Mouse (Mus musculus) thymus, adult 2 months (tissue): ENCODE measurements around the gene Duoxa2. TPM values are rescaled to one million over a fixed set of nuclear protein-coding genes. Genes with fewer than 3 reads are reported as not detected.

Experiments used
- DNase-seq: peaks from one replicate; pipeline ENCODE4 v3.0.0; 2021
- H3K27ac ChIP-seq: fragments of 200-500 bp; 2 replicates; pipeline ENCODE4 v1.5.1; 2012; ENCODE audit warnings: low read length, control low read depth; ENCODE audit not compliant: control insufficient read depth, insufficient read depth
- H3K27me3 ChIP-seq: fragments of 200-500 bp; 2 replicates; pipeline ENCODE4 v1.6.1; 2012; ENCODE audit warnings: mild to moderate bottlenecking, low read length, moderate library complexity, mixed read lengths; ENCODE audit not compliant: control insufficient read depth, insufficient read depth
- H3K36me3 ChIP-seq: fragments of 200-500 bp; 2 replicates; pipeline ENCODE4 v1.6.1; 2012; ENCODE audit warnings: mild to moderate bottlenecking, low read length, moderate library complexity; ENCODE audit not compliant: control insufficient read depth, insufficient read depth
- H3K4me1 ChIP-seq: fragments of 200-500 bp; replicated peaks from 2 replicates; pipeline ENCODE4 v1.6.1; 2012; ENCODE audit warnings: low read length; ENCODE audit not compliant: control insufficient read depth, insufficient read depth
- H3K4me3 ChIP-seq: fragments of 200-500 bp; 2 replicates; pipeline ENCODE4 v1.5.1; 2012; ENCODE audit warnings: mild to moderate bottlenecking, low read length, control low read depth, moderate library complexity; ENCODE audit not compliant: control insufficient read depth, insufficient read depth
- CTCF ChIP-seq: fragments of 200-500 bp; IDR thresholded peaks from 2 replicates; pipeline ENCODE4 v1.5.1; 2012; ENCODE audit warnings: mild to moderate bottlenecking, control low read depth, low read length, moderate library complexity, borderline replicate concordance; ENCODE audit not compliant: control insufficient read depth, poor library complexity, insufficient read depth; ENCODE audit errors: extremely low read depth
- POLR2A ChIP-seq: fragments of 200-500 bp; IDR thresholded peaks from 2 replicates; pipeline ENCODE4 v1.6.1; 2012; ENCODE audit warnings: mild to moderate bottlenecking, low read length, control low read depth, moderate library complexity; ENCODE audit not compliant: control insufficient read depth, poor library complexity, insufficient read depth; ENCODE audit errors: extremely low read depth
- WGBS: fragments of 180-500 bp; shearing (Covaris S2); methylation state at CpG from one replicate; pipeline ENCODE4 v1.1.7; 2018; 5-methylcytosine and 5-hydroxymethylcytosine counted together
- polyA plus RNA-seq: library from polyadenylated mRNA; depleted of rRNA; stranded (reverse); fragments of >200 nt; gene quantifications from 2 replicates; pipeline ENCODE4 v1.2.3, GENCODE M21; 2012; rRNA removed

The Duoxa2 gene
- polyA plus RNA-seq, 1 experiment, result 0.27 TPM

GRCm38 (mm10) chr2:122348531-122349131 is 49.9 kb downstream of the Duoxa2 start:
- Histone ChIP-seq H3K4me1 (peaks cover 10% of the 10 kb centered on the region), H3K27ac (no peak overlapping the region), H3K4me3 (peak overlapping the region; percentile 72), H3K36me3 (no peaks in the 10 kb centered on the region), H3K27me3 (no peaks in the 10 kb centered on the region)
- TF ChIP-seq POLR2A, result 0 out of 2 replicates have a peak, but pooled peaks have one; percentile 61
- peak; percentile 98 for TF ChIP-seq CTCF
- DNase-seq, result peak; percentile 89
- under 1% methylated on average over 62 of the region's 63 CpGs for WGBS

- peaks cover 10% of the 10 kb centered on the region for H3K4me1 ChIP-seq
- peak overlapping the region; percentile 72 for H3K4me3 ChIP-seq
- H3K36me3 ChIP-seq, result no peaks in the 10 kb centered on the region
- no peak for TF ChIP-seq CTCF
- no peak for TF ChIP-seq POLR2A
- no peak overlapping the region for H3K27ac ChIP-seq
- peak; percentile 18 for DNase-seq
- H3K27me3 ChIP-seq, result no peaks in the 10 kb centered on the region
- 45% methylated on average over 14 of the region's 14 CpGs for WGBS
These were observed 50.6 kb downstream of the Duoxa2 start for GRCm38 (mm10) chr2:122349136-122349785.

GRCm38 (mm10) chr2:122351156-122351930 is 52.6 kb downstream of the Duoxa2 start:
- H3K27me3 ChIP-seq, result no peaks in the 10 kb centered on the region
- TF ChIP-seq POLR2A (no peak), CTCF (no peak)
- WGBS, result 86% methylated on average over 5 of the region's 5 CpGs
- H3K36me3 ChIP-seq, result no peaks in the 10 kb centered on the region
- peaks cover 25% of the 10 kb centered on the region for H3K4me1 ChIP-seq
- H3K4me3 ChIP-seq, result no peak overlapping the region
- H3K27ac ChIP-seq, result no peak overlapping the region
- no peak for DNase-seq

- WGBS, result 98% methylated on average over 4 of the region's 4 CpGs
These were observed 53.2 kb downstream of the Duoxa2 start for GRCm38 (mm10) chr2:122351931-122352329.

More at GRCm38 (mm10) chr2:122351931-122352329, 53.2 kb downstream of the Duoxa2 start:
- no peak overlapping the region for H3K4me3 ChIP-seq
- peaks cover 3% of the 10 kb centered on the region; the same call in 1 of the 2 replicates for H3K36me3 ChIP-seq
- no peak for DNase-seq
- H3K27ac ChIP-seq, result no peak overlapping the region
- no peak for TF ChIP-seq POLR2A
- no peak for TF ChIP-seq CTCF
- H3K27me3 ChIP-seq, result no peaks in the 10 kb centered on the region
- H3K4me1 ChIP-seq, result peaks cover 29% of the 10 kb centered on the region

Other genes starting within 250 kb of the Duoxa2 start
- 14.0 and 14.9 TPM in 2 replicates for gene Spg11, start 180.5 kb upstream of the Duoxa2 start, polyA plus RNA-seq
- 1,110 and 1,280 TPM in 2 replicates for gene B2m, start 151.2 kb upstream of the Duoxa2 start, polyA plus RNA-seq
- gene Trim69, start 138.2 kb upstream of the Duoxa2 start, polyA plus RNA-seq, result 0.12 and 0.13 TPM in 2 replicates
- 0.61 and 0.92 TPM in 2 replicates for gene Patl2, start 112.7 kb upstream of the Duoxa2 start, polyA plus RNA-seq
- not detected in 2 replicates for gene Terb2, start 112.6 kb upstream of the Duoxa2 start, polyA plus RNA-seq
- 16.7 and 19.0 TPM in 2 replicates for gene Sord, start 64.2 kb upstream of the Duoxa2 start, polyA plus RNA-seq
- gene Duox2, start 451 bp upstream of the Duoxa2 start, polyA plus RNA-seq, result 0.19 and 0.48 TPM in 2 replicates
- gene Duoxa1, start 14.8 kb downstream of the Duoxa2 start, polyA plus RNA-seq, result 3.5 and 5.3 TPM in 2 replicates
- gene Duox1, start 16.8 kb downstream of the Duoxa2 start, polyA plus RNA-seq, result 0.26 and 0.42 TPM in 2 replicates
- 36.3 and 41.9 TPM in 2 replicates for gene Shf, start 70.3 kb downstream of the Duoxa2 start, polyA plus RNA-seq
- gene Slc28a2, start 127.6 kb downstream of the Duoxa2 start, polyA plus RNA-seq, result 22.9 and 28.7 TPM in 2 replicates
- gene Gm14085, start 186.0 kb downstream of the Duoxa2 start, polyA plus RNA-seq, result 4.7 and 4.8 TPM in 2 replicates